Mouse (Mus musculus) liver, embryonic 16.5 days (tissue): ENCODE results near the gene Gramd4. TPM values are rescaled to one million over a fixed set of nuclear protein-coding genes. Genes with fewer than 3 reads are reported as not detected.
"Not testable (repeated sequence)": the region's sequence is repeated elsewhere in the genome, so short reads cannot be mapped to it uniquely, and the experiment has no call there.

Experiments
- ATAC-seq: fragments of 200-750 bp; cut with Nextera tagmentation; 2 replicates; pipeline ENCODE4 v1.8.0; 2017; ENCODE audit warnings: low read depth, mild to moderate bottlenecking, moderate number of reproducible peaks, moderate library complexity
- H3K27ac ChIP-seq: fragments of 300-500 bp; sonication (generic); 2 replicates; pipeline ENCODE4 v1.5.1; 2014; ENCODE audit warnings: mild to moderate bottlenecking, low read length
- H3K27me3 ChIP-seq: fragments of 300-500 bp; sonication (generic); 2 replicates; pipeline ENCODE4 v1.6.1; 2014; ENCODE audit warnings: low read depth, low read length, mixed read lengths; ENCODE audit not compliant: control insufficient read depth, insufficient read depth
- H3K36me3 ChIP-seq: fragments of 300-500 bp; sonication (generic); 2 replicates; pipeline ENCODE4 v1.6.1; 2014; ENCODE audit warnings: mild to moderate bottlenecking; ENCODE audit not compliant: control insufficient read depth, insufficient read depth
- H3K4me1 ChIP-seq: fragments of 300-500 bp; sonication (generic); 2 replicates; pipeline ENCODE4 v1.6.1; 2014; ENCODE audit warnings: low read depth, low read length, mixed read lengths; ENCODE audit not compliant: control insufficient read depth
- H3K4me2 ChIP-seq: fragments of 300-500 bp; sonication (generic); 2 replicates; pipeline ENCODE4 v1.6.1; 2014; ENCODE audit warnings: low read depth, low read length, mixed read lengths
- H3K4me3 ChIP-seq: fragments of 300-500 bp; sonication (generic); 2 replicates; pipeline ENCODE4 v1.5.1; 2014; ENCODE audit warnings: low read depth, mild to moderate bottlenecking, low read length
- H3K9ac ChIP-seq: fragments of 300-500 bp; sonication (generic); 2 replicates; pipeline ENCODE4 v1.6.1; 2014; ENCODE audit warnings: low read depth, low read length
- H3K9me3 ChIP-seq: fragments of 300-500 bp; sonication (generic); replicated peaks from 2 replicates; pipeline ENCODE4 v1.6.1; 2016; ENCODE audit warnings: low read length; ENCODE audit not compliant: control insufficient read depth
- WGBS: fragments of 180-500 bp; shearing (Covaris S2); extraction: QIAGEN DNeasy Blood & Tissue Kit; methylation state at CpG from one replicate; pipeline ENCODE4 v1.1.7; 2014; ENCODE audit not compliant: insufficient replicate concordance; 5-methylcytosine and 5-hydroxymethylcytosine counted together
- polyA plus RNA-seq: library from polyadenylated mRNA; unstranded; fragments of >200 nt; fragmentation: Nextera tagmentation; extraction: Ambion mirVana; gene quantifications from 2 replicates; pipeline ENCODE4 v1.2.1, GENCODE M21; 2015

Gramd4 gene
- polyA plus RNA-seq, 1 experiment from 2014 or later = 3.4 TPM

DNA sequence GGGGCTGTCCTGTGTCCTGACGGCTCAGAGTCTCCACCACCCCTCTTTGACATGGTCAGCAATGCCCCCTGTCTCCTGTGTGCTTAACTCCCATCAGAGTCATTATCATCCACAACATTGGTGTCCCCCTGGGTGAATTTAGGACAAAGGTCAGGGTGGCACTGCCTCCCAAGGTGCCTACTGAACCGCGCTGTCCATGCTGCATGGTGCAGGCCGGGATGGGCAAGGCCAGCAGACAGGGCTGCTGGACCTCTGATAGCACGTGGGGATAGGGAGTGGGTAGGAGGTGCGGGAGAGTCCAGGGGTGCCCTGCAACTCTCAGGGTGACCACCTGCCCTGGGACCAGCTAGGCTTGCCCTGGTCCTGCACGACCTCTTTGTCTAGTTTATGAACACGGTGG lies 89.4 kb downstream of the Gramd4 start:
- Histone ChIP-seq H3K27ac (no peak overlapping the region), H3K4me3 (no peak overlapping the region), H3K9me3 (no peaks in the 10 kb centered on the region), H3K4me2 (no peak overlapping the region), H3K4me1 (no peaks in the 10 kb centered on the region), H3K27me3 (no peaks in the 10 kb centered on the region), H3K9ac (no peak overlapping the region), H3K36me3 (no peaks in the 10 kb centered on the region; the same call in 1 of the 2 replicates)
- 75% methylated on average over 8 of the region's 8 CpGs for WGBS
- ATAC-seq = no peak

DNA sequence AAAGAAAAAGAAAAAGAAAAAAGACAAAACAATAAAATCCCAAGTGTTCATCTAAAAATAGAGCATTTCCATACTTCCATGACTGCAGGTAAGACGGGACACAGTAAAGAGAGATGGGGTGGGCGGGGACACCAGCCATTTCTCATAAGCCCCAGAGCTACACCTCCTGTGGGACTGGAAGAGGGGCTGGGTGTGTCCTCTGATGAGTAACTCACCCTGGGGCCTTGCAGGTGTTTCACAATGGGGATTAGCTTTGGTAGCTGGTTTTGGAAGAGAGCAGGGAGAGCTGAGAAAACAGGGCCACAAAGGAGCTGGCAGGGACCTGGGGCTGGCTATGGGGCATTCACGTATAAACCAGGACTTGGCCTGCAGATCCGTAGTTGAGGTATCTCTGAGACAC lies 93.1 kb downstream of the Gramd4 start:
- no peak overlapping the region for H3K4me2 ChIP-seq
- no peaks in the 10 kb centered on the region for H3K4me1 ChIP-seq
- H3K9ac ChIP-seq = no peak overlapping the region
- no peak for ATAC-seq
- H3K27me3 ChIP-seq = no peaks in the 10 kb centered on the region
- H3K4me3 ChIP-seq = no peak overlapping the region
- no peaks in the 10 kb centered on the region for H3K9me3 ChIP-seq
- H3K36me3 ChIP-seq = no peaks in the 10 kb centered on the region; the same call in 1 of the 2 replicates
- 64% methylated on average over 4 of the region's 4 CpGs for WGBS
- no peak overlapping the region for H3K27ac ChIP-seq

DNA sequence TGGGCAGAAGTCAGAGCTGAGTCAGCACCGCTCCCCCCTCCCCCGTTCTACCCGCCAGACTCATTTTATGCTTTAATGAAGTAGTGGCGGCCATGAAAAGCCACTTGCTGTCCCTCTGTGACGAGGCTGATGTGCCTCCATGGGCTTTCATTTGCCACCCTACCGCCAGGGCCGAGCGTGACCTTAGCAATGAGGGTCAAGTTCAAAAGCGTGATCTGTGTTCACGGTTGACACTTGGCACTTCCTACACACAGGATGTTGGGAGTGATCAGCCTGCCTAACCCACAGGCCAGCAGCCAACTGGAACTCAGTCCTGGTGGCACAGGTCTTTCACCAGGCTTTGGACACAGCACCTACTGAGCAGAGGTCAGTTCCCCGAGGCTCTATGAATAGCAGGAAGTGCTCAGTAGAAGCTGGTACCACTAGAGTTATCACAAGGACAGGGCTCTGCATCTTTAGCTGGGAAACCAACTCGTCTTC lies 96.0 kb downstream of the Gramd4 start:
- Histone ChIP-seq H3K4me1 (no peaks in the 10 kb centered on the region), H3K4me3 (no peak overlapping the region), H3K4me2 (no peak overlapping the region), H3K36me3 (no peaks in the 10 kb centered on the region; the same call in 1 of the 2 replicates), H3K9ac (no peak overlapping the region), H3K27ac (no peak overlapping the region), H3K9me3 (no peaks in the 10 kb centered on the region), H3K27me3 (no peaks in the 10 kb centered on the region)
- ATAC-seq = no peak
- 81% methylated on average over 12 of the region's 12 CpGs for whole genome bisulfite sequencing

DNA sequence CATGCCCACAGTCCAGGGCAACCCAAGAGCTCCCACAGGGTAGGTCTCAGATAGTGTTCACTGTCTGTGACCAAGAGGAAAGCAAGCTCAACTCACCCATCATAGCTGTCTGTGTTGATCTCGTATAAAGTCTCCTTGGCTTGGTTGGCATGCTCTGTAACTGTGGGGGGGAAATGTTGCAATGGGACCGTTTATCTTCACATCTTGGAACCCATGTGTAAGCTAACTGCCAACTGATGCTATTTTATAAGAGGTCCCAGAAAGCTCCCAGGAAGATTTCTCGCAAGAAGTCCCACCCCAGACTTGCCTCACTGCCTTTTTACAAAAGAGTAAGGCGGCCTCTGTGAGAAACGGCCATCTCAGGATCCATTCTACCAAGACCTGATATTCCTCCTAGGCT lies 99.0 kb downstream of the Gramd4 start:
- Histone ChIP-seq H3K9me3 (no peaks in the 10 kb centered on the region), H3K9ac (no peak overlapping the region), H3K36me3 (no peaks in the 10 kb centered on the region), H3K27ac (no peak overlapping the region), H3K4me1 (no peaks in the 10 kb centered on the region), H3K4me3 (no peak overlapping the region), H3K4me2 (no peak overlapping the region), H3K27me3 (no peaks in the 10 kb centered on the region)
- 61% methylated on average over 5 of the region's 5 CpGs for WGBS
- ATAC-seq = no peak

DNA sequence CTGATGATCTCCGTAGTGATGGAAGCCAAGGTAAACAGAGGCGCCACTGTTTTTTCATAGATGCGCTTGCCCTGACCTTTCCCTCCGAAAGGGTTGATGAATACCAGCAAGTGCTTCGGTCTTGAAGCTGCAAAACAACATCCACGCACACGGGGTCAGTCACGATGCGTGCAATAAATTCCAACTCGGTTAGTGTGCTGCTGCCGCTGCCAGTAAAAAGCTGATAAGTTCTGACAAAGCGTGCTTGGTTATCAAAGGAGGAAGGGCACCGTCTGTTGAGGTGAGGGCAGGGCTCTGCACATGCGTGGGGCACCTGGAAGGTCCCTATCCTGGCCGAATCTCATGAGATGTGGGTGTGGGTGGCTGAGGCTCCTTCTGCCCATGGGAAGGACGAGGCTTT lies 101.6 kb downstream of the Gramd4 start:
- H3K9ac ChIP-seq = no peak overlapping the region
- no peaks in the 10 kb centered on the region for H3K36me3 ChIP-seq
- no peak overlapping the region for H3K27ac ChIP-seq
- no peaks in the 10 kb centered on the region for H3K27me3 ChIP-seq
- H3K4me2 ChIP-seq = no peak overlapping the region
- ATAC-seq = no peak
- H3K9me3 ChIP-seq = no peaks in the 10 kb centered on the region
- H3K4me1 ChIP-seq = no peaks in the 10 kb centered on the region
- WGBS = 50% methylated on average over 16 of the region's 16 CpGs
- no peak overlapping the region for H3K4me3 ChIP-seq

DNA sequence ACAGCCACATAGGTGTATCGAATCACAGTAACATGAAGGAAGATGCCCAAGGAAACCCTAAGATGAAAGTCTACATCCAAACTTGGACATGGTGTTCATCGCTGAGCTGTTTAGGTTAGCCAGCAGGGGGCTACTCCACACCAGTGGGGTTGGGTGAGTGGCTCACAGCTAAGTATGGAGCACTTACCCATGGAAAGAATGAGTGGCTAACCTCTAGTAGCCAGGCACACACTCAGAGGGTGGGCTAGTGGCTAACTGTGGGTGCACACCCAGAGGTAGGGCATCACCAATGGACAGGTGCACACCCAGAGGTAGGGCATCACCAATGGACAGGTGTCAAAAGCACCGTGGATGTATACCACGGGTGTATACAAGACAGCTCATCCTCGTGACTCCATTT lies 102.2 kb downstream of the Gramd4 start:
- no peaks in the 10 kb centered on the region for H3K36me3 ChIP-seq
- H3K27me3 ChIP-seq = no peaks in the 10 kb centered on the region
- ATAC-seq = no peak
- no peaks in the 10 kb centered on the region for H3K9me3 ChIP-seq
- 63% methylated on average over 5 of the region's 5 CpGs for WGBS
- H3K4me2 ChIP-seq = no peak overlapping the region
- H3K27ac ChIP-seq = no peak overlapping the region
- H3K4me1 ChIP-seq = no peaks in the 10 kb centered on the region
- H3K4me3 ChIP-seq = no peak overlapping the region
- H3K9ac ChIP-seq = no peak overlapping the region

DNA sequence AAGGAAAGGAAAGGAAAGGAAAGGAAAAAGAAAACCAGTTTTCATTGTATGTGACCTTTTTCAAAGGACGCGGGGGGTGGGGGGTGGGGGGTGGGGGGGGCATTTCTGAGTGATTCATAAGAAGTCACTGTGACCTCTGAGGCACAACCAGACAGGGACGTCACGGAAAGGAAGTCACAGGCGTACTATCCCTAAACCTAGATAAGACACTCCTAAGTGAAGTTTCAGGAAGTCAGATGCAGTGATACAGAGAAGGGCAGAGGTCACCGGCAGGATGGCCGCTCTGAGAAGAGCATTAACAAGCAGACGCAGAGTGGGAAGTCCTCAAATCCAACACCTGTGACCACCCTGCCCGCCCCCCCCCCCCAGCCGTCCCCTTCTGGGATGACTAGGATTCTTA lies 103.4 kb downstream of the Gramd4 start:
- no peaks in the 10 kb centered on the region for H3K9me3 ChIP-seq
- H3K36me3 ChIP-seq = no peaks in the 10 kb centered on the region
- no peak overlapping the region for H3K27ac ChIP-seq
- 34% methylated on average over 9 of the region's 10 CpGs for WGBS
- H3K4me2 ChIP-seq = no peak overlapping the region
- ATAC-seq = no peak
- H3K27me3 ChIP-seq = no peaks in the 10 kb centered on the region
- no peak overlapping the region for H3K4me3 ChIP-seq
- no peaks in the 10 kb centered on the region for H3K4me1 ChIP-seq
- H3K9ac ChIP-seq = no peak overlapping the region

DNA sequence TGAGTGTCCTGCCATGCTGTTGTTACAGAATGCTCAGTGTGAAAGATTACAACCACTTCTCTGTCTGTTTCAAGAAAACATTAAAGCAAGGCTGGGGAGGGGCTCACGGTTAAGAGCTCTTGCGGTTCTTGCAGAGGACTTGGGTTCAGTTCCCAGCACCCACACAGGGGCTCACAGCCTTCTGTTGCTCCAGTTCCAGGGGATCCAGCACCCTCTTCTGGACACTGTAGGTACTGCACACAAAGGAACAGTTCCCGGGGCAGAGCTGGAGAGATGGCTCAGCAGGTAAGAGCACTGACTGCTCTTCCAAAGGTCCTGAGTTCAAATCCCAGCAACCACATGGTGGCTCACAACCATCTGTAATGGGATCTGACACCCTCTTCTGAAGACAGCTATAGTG lies 104.3 kb downstream of the Gramd4 start:
- 85% methylated on average over 3 of the region's 3 CpGs for WGBS

DNA sequence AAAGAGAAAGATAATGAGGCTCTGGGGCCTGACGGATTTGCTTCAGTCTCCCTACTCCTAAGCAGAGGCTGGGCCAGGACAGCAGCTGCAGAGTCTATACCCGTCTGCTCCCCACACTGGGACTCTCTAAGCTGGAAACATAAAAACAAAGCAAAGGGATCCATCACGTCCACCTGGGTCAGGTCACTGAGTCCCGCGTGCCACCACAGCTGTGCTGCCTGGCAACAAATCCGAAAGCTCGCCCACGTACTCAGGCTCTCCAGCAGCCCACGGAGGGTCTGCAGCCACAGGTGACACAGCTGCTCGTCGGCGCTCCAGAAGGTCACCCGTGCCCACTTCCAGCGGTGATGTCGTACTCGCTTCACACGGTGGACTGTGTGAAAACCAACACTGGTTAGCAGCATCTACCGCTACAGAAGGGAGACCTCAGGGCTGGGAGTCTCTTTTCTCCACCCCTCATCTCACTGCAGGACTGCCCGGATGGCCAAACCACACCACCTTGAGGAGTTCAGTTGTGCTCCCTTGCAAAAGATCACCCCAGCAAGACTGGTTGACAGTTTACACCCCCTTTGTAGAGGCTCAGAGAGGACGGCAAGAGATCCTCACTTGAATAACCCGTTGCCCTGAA lies 107.3 kb downstream of the Gramd4 start:
- whole genome bisulfite sequencing = 77% methylated on average over 21 of the region's 21 CpGs
- Histone ChIP-seq H3K27me3 (no peaks in the 10 kb centered on the region), H3K4me2 (no peak overlapping the region), H3K27ac (no peak overlapping the region), H3K4me1 (no peaks in the 10 kb centered on the region), H3K9ac (no peak overlapping the region), H3K4me3 (no peak overlapping the region), H3K9me3 (no peaks in the 10 kb centered on the region), H3K36me3 (no peaks in the 10 kb centered on the region)
- ATAC-seq = no peak

More for the DNA sequence above, 104.3 kb downstream of the Gramd4 start:
- H3K4me1 ChIP-seq, H3K36me3 ChIP-seq, H3K9ac ChIP-seq, H3K4me3 ChIP-seq, H3K27me3 ChIP-seq, H3K27ac ChIP-seq, H3K9me3 ChIP-seq, ATAC-seq, H3K4me2 ChIP-seq: not testable (repeated sequence)
